Mouse (Mus musculus) thymus, adult 2 months (tissue): Measurements from ENCODE around the gene Serpina12.

Experiments
- CTCF ChIP-seq: fragments of 200-500 bp; IDR thresholded peaks from 2 replicates; pipeline ENCODE4 v1.5.1; 2012; ENCODE audit warnings: mild to moderate bottlenecking, control low read depth, low read length, moderate library complexity, borderline replicate concordance; ENCODE audit not compliant: control insufficient read depth, poor library complexity, insufficient read depth; ENCODE audit errors: extremely low read depth
- POLR2A ChIP-seq: fragments of 200-500 bp; IDR thresholded peaks from 2 replicates; pipeline ENCODE4 v1.6.1; 2012; ENCODE audit warnings: mild to moderate bottlenecking, low read length, control low read depth, moderate library complexity; ENCODE audit not compliant: control insufficient read depth, poor library complexity, insufficient read depth; ENCODE audit errors: extremely low read depth

- TF ChIP-seq CTCF (no peak), POLR2A (no peak)
These were observed 1.5 kb upstream of the Serpina12 start for GRCm38 (mm10) chr12:104045713-104046112.
